Mouse (Mus musculus): ENCODE results near the gene Hivep2. TPM values are rescaled to one million over a fixed set of nuclear protein-coding genes. Genes with fewer than 3 reads are reported as not detected.

Hivep2 gene
- polyA plus RNA-seq, 1 experiment from 2014 or later, result 3.2 TPM

DNA sequence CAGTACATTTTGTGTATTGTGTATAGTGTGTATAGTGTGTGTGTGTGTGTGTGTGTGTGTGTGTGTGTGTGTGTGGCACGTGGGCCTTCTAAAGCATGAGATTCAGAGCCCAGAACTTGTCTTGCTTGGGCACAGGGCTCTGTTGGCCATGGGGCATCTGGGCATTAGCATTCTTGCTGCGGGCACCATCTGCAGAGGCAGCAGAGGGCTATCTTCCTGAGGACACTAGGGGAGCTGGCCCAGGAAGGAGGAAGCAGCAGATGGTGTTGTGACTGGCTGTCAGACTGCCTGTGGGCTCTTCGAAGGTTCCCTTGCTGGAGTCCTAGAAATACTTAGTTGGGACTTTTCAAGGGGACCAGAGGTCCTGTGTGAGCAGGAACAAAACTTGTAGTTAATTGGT is 116.4 kb downstream of the Hivep2 start:
- Histone ChIP-seq H3K79me2 (ENCODE audit: inconsistent target) (no peaks in the 10 kb centered on the region), H3K27ac (no peak overlapping the region), H3K4me3 (ENCODE audit: inconsistent target) (no peak overlapping the region), H3K36me3 (ENCODE audit: inconsistent target) (no peaks in the 10 kb centered on the region)
- 85% methylated on average over 3 of the region's 3 CpGs for WGBS (ENCODE audit: missing documents)

- no peaks in the 10 kb centered on the region for H3K79me2 ChIP-seq (ENCODE audit: inconsistent target)
- H3K4me3 ChIP-seq (ENCODE audit: inconsistent target), result no peak overlapping the region
- no peaks in the 10 kb centered on the region for H3K36me3 ChIP-seq (ENCODE audit: inconsistent target)
- no peak overlapping the region for H3K27ac ChIP-seq
- WGBS (ENCODE audit: missing documents), result 84% methylated on average over 12 of the region's 12 CpGs
These were observed 119.4 kb downstream of the Hivep2 start for GRCm38 (mm10) chr10:14085241-14085659.

- no peaks in the 10 kb centered on the region for H3K79me2 ChIP-seq (ENCODE audit: inconsistent target)
- no peaks in the 10 kb centered on the region for H3K36me3 ChIP-seq (ENCODE audit: inconsistent target)
- no peak overlapping the region; the same call in 1 of the 2 replicates for H3K27ac ChIP-seq
- H3K4me3 ChIP-seq (ENCODE audit: inconsistent target), result peak overlapping the region; percentile 24
- WGBS (ENCODE audit: missing documents), result 12% methylated on average over 10 of the region's 10 CpGs
These were observed 120.1 kb downstream of the Hivep2 start for GRCm38 (mm10) chr10:14085882-14086515.

DNA sequence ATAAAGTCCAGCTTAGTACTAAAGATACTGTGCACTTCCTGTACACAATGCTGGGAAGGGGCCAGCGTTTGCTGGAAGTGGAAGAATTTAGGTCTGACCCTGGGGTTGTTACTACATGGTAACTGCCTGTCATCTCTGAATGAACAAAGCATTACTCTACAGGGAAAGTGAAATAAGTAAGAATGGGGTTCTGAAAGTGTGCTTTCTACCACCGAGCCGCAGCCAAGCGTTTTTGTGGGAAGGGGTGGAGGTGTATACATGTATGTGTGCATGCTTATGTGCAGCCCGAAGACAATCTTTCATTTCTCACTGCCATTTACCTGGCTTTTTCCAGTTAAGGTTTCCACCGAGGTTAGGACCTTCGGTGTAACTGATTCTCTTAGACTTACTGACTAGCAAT is 121.4 kb downstream of the Hivep2 start:
- no peak overlapping the region for H3K4me3 ChIP-seq (ENCODE audit: inconsistent target)
- no peaks in the 10 kb centered on the region for H3K36me3 ChIP-seq (ENCODE audit: inconsistent target)
- 75% methylated on average over 7 of the region's 7 CpGs for WGBS (ENCODE audit: missing documents)
- H3K79me2 ChIP-seq (ENCODE audit: inconsistent target), result no peaks in the 10 kb centered on the region
- no peak overlapping the region for H3K27ac ChIP-seq

DNA sequence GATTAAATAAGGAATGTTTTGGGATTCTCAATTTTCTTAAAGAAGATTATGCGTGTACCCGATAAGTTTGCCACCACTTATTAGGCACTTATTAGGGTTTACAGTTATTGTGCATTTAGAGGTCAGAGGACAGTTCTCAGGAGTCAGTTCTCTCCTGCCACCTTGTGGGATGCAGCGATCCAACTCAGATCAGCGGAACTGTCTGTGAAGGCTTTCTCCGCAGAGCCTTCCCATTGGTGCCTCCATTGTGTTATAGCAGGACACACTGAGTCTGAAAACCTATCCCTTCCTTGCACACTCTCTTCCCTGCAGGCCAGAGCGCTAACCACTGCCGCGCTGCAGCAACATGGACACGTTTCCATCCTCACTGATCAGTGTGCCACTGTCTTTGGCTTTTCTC is 123.6 kb downstream of the Hivep2 start:
- 89% methylated on average over 9 of the region's 9 CpGs for WGBS (ENCODE audit: missing documents)
- Histone ChIP-seq H3K36me3 (ENCODE audit: inconsistent target) (no peaks in the 10 kb centered on the region), H3K27ac (no peak overlapping the region), H3K4me3 (ENCODE audit: inconsistent target) (no peak overlapping the region), H3K79me2 (ENCODE audit: inconsistent target) (no peaks in the 10 kb centered on the region)

GRCm38 (mm10) chr10:14094033-14094432 is 128.2 kb downstream of the Hivep2 start:
- H3K27ac ChIP-seq, result no peak overlapping the region
- WGBS (ENCODE audit: missing documents), result 100% methylated on average over 4 of the region's 4 CpGs

GRCm38 (mm10) chr10:14096045-14096444 is 130.2 kb downstream of the Hivep2 start:
- no peaks in the 10 kb centered on the region for H3K36me3 ChIP-seq (ENCODE audit: inconsistent target)
- no peak overlapping the region for H3K27ac ChIP-seq
- H3K4me3 ChIP-seq (ENCODE audit: inconsistent target), result no peak overlapping the region
- WGBS (ENCODE audit: missing documents), result 96% methylated on average over 3 of the region's 3 CpGs
- no peaks in the 10 kb centered on the region for H3K79me2 ChIP-seq (ENCODE audit: inconsistent target)

More at GRCm38 (mm10) chr10:14094033-14094432, 128.2 kb downstream of the Hivep2 start:
- Histone ChIP-seq H3K4me3 (ENCODE audit: inconsistent target) (no peak overlapping the region), H3K79me2 (ENCODE audit: inconsistent target) (no peaks in the 10 kb centered on the region), H3K36me3 (ENCODE audit: inconsistent target) (no peaks in the 10 kb centered on the region)

DNA sequence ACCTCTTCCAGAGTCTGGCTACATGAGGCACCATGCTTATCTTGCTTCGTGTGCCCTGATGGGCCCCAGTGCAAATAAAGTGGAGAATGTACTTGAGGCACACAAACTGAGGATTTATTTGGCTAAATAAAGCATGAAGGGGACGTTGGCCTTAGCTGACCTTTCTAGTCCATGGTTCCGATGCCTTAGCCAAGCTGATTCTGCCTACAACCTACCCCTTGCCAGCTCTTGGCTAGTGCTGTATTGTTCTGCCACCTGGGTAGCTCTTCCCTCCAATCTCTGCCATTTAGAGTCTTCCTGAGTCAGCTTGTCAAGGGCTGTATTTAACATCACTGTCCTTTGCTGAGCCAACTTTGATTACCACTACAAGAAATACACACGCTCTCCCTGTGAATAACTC is 133.3 kb downstream of the Hivep2 start:
- H3K79me2 ChIP-seq (ENCODE audit: inconsistent target), result no peaks in the 10 kb centered on the region
- no peak overlapping the region for H3K4me3 ChIP-seq (ENCODE audit: inconsistent target)
- H3K27ac ChIP-seq, result no peak overlapping the region
- no peaks in the 10 kb centered on the region for H3K36me3 ChIP-seq (ENCODE audit: inconsistent target)
- 98% methylated on average over 4 of the region's 4 CpGs for WGBS (ENCODE audit: missing documents)

DNA sequence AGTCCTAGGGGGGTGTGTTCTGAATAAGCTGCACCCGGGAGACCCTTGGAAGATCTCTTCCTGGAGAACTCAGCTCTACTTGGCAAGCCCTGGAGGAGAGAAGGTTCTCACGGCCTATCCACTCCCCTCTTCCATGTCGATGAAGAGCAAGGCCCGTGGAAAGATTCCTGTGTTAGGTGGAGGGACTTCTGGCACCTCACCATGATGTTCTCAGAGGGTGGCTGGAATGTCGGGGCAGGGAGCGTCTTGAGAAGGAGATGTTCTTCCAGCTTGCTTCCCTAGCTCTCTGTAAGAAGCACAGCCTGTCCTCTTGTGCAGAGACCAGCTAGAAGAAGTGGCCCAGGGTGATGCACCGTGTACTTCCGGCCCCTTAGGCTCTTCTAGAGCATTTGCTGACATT is 134.2 kb downstream of the Hivep2 start:
- H3K27ac ChIP-seq, result no peak overlapping the region
- no peak overlapping the region for H3K4me3 ChIP-seq (ENCODE audit: inconsistent target)
- no peaks in the 10 kb centered on the region for H3K79me2 ChIP-seq (ENCODE audit: inconsistent target)
- WGBS (ENCODE audit: missing documents), result 98% methylated on average over 8 of the region's 8 CpGs
- no peaks in the 10 kb centered on the region for H3K36me3 ChIP-seq (ENCODE audit: inconsistent target)

- no peaks in the 10 kb centered on the region for H3K36me3 ChIP-seq (ENCODE audit: inconsistent target)
- 97% methylated on average over 3 of the region's 3 CpGs for WGBS (ENCODE audit: missing documents)
- no peak overlapping the region for H3K4me3 ChIP-seq (ENCODE audit: inconsistent target)
- no peaks in the 10 kb centered on the region for H3K79me2 ChIP-seq (ENCODE audit: inconsistent target)
- H3K27ac ChIP-seq, result no peak overlapping the region
These were observed 135.0 kb downstream of the Hivep2 start for GRCm38 (mm10) chr10:14100847-14101246.

DNA sequence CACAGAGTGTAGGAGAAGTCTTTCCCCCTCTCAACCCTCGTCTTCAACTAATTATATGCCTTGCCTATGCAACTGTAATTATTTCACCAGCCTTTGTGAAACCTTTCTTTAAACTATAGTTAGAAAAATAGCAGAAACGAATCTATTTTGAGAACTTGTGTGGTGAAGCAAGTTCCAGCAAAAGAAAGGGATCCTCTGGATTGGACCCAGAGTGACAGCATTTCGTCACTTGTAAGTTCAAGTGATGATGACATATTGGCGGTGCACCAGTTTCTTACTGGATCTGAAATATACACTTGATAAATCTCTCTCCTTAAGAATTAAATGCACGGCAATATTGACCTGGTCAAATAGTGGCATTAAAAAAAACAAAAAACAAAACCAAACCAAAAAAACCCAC is 136.1 kb downstream of the Hivep2 start:
- Histone ChIP-seq H3K4me3 (ENCODE audit: inconsistent target) (no peak overlapping the region), H3K27ac (no peak overlapping the region), H3K79me2 (ENCODE audit: inconsistent target) (no peaks in the 10 kb centered on the region), H3K36me3 (ENCODE audit: inconsistent target) (no peaks in the 10 kb centered on the region)
- 54% methylated on average over 5 of the region's 5 CpGs for WGBS (ENCODE audit: missing documents)

DNA sequence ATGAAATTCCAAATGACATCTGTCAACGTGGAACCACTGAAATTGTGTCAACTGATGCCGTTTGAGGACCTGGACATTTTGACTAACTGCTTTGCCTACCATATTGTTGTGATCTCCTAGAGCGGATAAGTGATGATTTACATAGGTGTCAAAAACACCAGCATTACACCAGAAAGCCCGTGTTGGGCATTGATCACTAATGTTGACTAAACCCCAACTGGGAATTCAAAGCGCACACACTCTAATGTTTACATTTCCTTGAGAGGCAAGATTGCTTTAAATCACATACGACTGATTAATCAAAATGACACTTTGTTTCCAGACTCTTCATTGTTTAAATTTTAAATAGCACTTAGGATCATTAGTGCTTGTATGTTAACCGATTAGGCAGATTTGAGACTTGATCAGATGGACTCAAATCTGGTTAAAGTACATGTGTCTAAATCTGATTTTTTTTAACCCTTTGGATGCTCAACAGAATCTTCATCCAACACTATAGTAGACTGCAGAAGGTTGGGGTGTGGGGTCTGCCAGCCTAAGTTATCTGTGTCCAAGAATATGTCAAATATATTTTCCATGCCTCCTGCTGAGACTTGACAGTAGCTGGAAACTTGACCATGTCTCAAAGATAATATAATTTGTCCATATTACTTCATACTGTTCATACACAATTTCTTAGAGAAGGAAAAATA is 142.3 kb downstream of the Hivep2 start:
- WGBS (ENCODE audit: missing documents), result 95% methylated on average over 7 of the region's 7 CpGs
- Histone ChIP-seq H3K79me2 (ENCODE audit: inconsistent target) (no peaks in the 10 kb centered on the region), H3K36me3 (ENCODE audit: inconsistent target) (no peaks in the 10 kb centered on the region), H3K27ac (no peak overlapping the region), H3K4me3 (ENCODE audit: inconsistent target) (no peak overlapping the region)

DNA sequence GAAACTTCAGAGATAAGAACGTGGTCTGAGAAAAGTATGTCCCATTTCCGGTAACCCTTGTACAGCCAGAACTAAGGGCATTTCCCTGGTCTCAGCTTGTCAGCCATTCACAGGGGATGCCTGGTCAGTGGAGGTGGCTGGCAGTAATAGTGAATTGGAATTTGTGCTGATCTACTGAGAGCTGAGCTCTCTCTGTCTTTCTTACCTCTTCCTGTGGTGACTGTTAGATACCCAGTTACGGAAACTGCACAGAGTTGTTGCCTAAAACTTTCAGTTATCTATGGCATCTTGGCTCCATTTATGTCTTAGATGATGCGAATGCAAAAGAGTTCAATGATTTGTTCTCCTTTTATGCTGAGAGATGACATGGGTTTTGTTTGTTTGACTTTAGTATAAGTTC is 150.0 kb downstream of the Hivep2 start:
- Histone ChIP-seq H3K79me2 (ENCODE audit: inconsistent target) (no peaks in the 10 kb centered on the region), H3K36me3 (ENCODE audit: inconsistent target) (no peaks in the 10 kb centered on the region), H3K27ac (no peak overlapping the region), H3K4me3 (ENCODE audit: inconsistent target) (no peak overlapping the region)
- WGBS (ENCODE audit: missing documents), result 82% methylated on average over 4 of the region's 4 CpGs

DNA sequence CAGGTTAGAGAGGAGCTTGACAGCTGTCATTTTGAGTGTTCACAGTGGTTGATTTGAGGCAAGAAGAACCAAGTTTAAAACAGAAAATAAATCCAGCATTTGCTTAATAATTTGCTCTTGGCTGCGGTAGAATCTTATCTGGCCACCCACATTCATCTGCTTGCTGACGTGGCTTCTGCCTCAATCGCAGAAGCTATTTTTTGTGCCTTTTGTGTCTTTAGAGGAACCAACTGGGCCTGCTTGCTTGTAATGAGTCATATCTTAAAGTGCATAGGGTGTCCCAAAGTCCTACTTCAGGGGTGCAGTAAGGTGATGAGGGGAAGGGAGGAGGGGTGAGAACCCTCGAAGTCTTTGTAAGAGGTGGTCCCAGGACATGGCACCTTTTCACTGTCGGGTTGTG is 151.1 kb downstream of the Hivep2 start:
- Histone ChIP-seq H3K36me3 (ENCODE audit: inconsistent target) (no peaks in the 10 kb centered on the region), H3K4me3 (ENCODE audit: inconsistent target) (no peak overlapping the region), H3K79me2 (ENCODE audit: inconsistent target) (no peaks in the 10 kb centered on the region), H3K27ac (no peak overlapping the region)
- 81% methylated on average over 5 of the region's 5 CpGs for WGBS (ENCODE audit: missing documents)

DNA sequence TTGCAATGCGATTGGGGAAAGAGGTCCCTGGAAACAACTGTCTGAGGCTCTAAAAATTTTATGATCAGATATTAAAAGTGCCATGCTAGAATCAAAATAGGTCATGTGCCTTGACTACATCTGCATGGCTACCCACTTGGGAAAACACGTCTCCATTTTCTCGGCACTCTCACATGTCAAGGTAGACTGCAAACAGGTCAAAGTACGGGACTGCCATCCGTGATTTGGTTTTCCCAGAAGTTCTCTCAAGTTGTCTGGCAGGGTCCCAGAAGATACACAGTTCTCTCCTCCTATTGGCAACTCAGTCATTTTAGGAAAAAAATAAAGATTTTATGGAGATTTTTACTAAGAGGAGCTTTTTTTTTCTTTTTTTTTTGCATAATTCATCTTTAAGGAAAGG is 153.3 kb downstream of the Hivep2 start:
- H3K36me3 ChIP-seq (ENCODE audit: inconsistent target), result no peaks in the 10 kb centered on the region
- WGBS (ENCODE audit: missing documents), result 96% methylated on average over 5 of the region's 5 CpGs
- H3K79me2 ChIP-seq (ENCODE audit: inconsistent target), result no peaks in the 10 kb centered on the region
- no peak overlapping the region for H3K4me3 ChIP-seq (ENCODE audit: inconsistent target)
- no peak overlapping the region for H3K27ac ChIP-seq

Measured in macrophage (primary cell).